Mouse (Mus musculus) CD4-positive naive resting alpha-beta T cell, adult 76 days (primary cell): ENCODE data around the gene Mga. TPM values are rescaled to one million over a fixed set of nuclear protein-coding genes. Genes with fewer than 3 reads are reported as not detected.

Source experiments
- total RNA-seq: library from RNA; stranded (reverse); gene quantifications from one replicate; pipeline ENCODE4 v1.2.4, GENCODE M21; 2023

Mga gene
- 87.9 TPM for total RNA-seq

GRCm38 (mm10) chr2:119897090-119897732 lies at the start of gene Mga:
Gene Mga, plus strand, starts transcription at chr2:119897228.

GRCm38 (mm10) chr2:119972537-119972879 lies 75.5 kb downstream of the Mga start, which contains the start of gene Mapkbp1:
Gene Mapkbp1, plus strand, starts transcription at chr2:119972699.

Other genes starting within 250 kb of the Mga start
- 9.4 TPM for gene Ndufaf1, start 234.4 kb upstream of the Mga start, total RNA-seq
- 72.6 TPM for gene Rtf1, start 222.2 kb upstream of the Mga start, total RNA-seq
- gene Itpka, start 154.9 kb upstream of the Mga start, total RNA-seq: 0.62 TPM
- gene Ltk, start 136.8 kb upstream of the Mga start, total RNA-seq: 1.9 TPM
- gene Rpap1, start 109.7 kb upstream of the Mga start, total RNA-seq: 31.6 TPM
- gene Tyro3, start 99.5 kb upstream of the Mga start, total RNA-seq: 7.0 TPM
- 15.3 TPM for gene Mapkbp1, start 75.5 kb downstream of the Mga start, total RNA-seq
- 13.3 TPM for gene Jmjd7, start 130.3 kb downstream of the Mga start, total RNA-seq
- 5.6 TPM for gene Gm28042, start 130.3 kb downstream of the Mga start, total RNA-seq
- 0.79 TPM for gene Pla2g4b, start 136.2 kb downstream of the Mga start, total RNA-seq